Mouse (Mus musculus) forebrain, embryonic 10.5 days (tissue): Measurements from ENCODE around the gene Bcl11b. TPM values are rescaled to one million over a fixed set of nuclear protein-coding genes. Genes with fewer than 3 reads are reported as not detected.
A peak's percentile ranks its signal among the peaks of the same experiment; 100 is the strongest.

ENCODE experiments used
- DNase-seq: peaks from one replicate; pipeline ENCODE4 v3.0.0-alpha.2; 2017; ENCODE audit warnings: low spot score; ENCODE audit errors: extremely low spot score
- H3K27ac ChIP-seq: fragments of 300-500 bp; sonication (generic); 2 replicates; pipeline ENCODE4 v1.5.1; 2016; ENCODE audit warnings: mild to moderate bottlenecking
- H3K27me3 ChIP-seq: fragments of 300-500 bp; sonication (generic); 2 replicates; pipeline ENCODE4 v1.6.1; 2016; ENCODE audit warnings: mild to moderate bottlenecking; ENCODE audit not compliant: poor library complexity, severe bottlenecking
- H3K36me3 ChIP-seq: fragments of 300-500 bp; sonication (generic); replicated peaks from 2 replicates; pipeline ENCODE4 v1.6.1; 2016; ENCODE audit warnings: mild to moderate bottlenecking, moderate library complexity
- H3K4me1 ChIP-seq: fragments of 300-500 bp; sonication (generic); 2 replicates; pipeline ENCODE4 v1.6.1; 2016
- H3K4me3 ChIP-seq: fragments of 300-500 bp; sonication (generic); 2 replicates; pipeline ENCODE4 v1.5.1; 2016; ENCODE audit warnings: mild to moderate bottlenecking, moderate library complexity
- H3K9me3 ChIP-seq: fragments of 300-500 bp; sonication (generic); 2 replicates; pipeline ENCODE4 v1.6.1; 2016; ENCODE audit warnings: mild to moderate bottlenecking, moderate library complexity
- WGBS: fragments of 180-500 bp; shearing (Covaris S2); methylation state at CpG from one replicate; pipeline ENCODE4 v1.1.7; 2016; 5-methylcytosine and 5-hydroxymethylcytosine counted together
- polyA plus RNA-seq: library from polyadenylated mRNA; unstranded; fragments of >200 nt; fragmentation: Nextera tagmentation; extraction: Ambion mirVana; gene quantifications from 2 replicates; pipeline ENCODE4 v1.2.1, GENCODE M21; 2016

The Bcl11b gene
- polyA plus RNA-seq, 1 experiment from 2014 or later = 5.5 TPM

GRCm38 (mm10) chr12:107922180-107922579 lies 81.2 kb downstream of the Bcl11b start:
- DNase-seq = no peak
- peaks cover 10% of the 10 kb centered on the region; the same call in 1 of the 2 replicates for H3K9me3 ChIP-seq
- peaks cover 9% of the 10 kb centered on the region for H3K36me3 ChIP-seq
- H3K4me1 ChIP-seq = peaks cover 39% of the 10 kb centered on the region
- no peaks in the 10 kb centered on the region for H3K27me3 ChIP-seq
- no peak overlapping the region for H3K4me3 ChIP-seq
- WGBS = 96% methylated on average over 7 of the region's 7 CpGs
- no peak overlapping the region for H3K27ac ChIP-seq

DNA sequence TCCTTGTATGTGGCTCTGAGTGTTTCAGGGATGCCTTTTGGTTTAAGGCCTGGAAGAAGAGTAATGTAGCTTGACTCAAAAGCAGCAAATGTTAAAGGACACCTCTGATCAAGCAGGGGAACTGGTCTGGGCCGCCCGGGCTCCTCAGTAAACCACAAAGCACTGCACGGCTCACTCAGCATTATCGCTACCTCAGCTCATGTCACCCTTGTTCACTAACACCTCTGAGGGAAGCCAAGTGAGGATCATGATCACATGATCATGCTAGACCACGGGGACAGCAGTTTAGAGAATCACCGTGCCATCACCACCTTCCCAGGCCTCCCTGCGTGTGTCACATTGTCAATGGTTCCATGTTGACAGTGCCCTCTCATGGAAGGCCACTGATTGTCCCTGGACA lies 81.8 kb downstream of the Bcl11b start:
- WGBS = 94% methylated on average over 7 of the region's 7 CpGs
- Histone ChIP-seq H3K27ac (peak overlapping the region; percentile 4; the same call in 1 of the 2 replicates), H3K9me3 (peaks cover 17% of the 10 kb centered on the region)

DNA sequence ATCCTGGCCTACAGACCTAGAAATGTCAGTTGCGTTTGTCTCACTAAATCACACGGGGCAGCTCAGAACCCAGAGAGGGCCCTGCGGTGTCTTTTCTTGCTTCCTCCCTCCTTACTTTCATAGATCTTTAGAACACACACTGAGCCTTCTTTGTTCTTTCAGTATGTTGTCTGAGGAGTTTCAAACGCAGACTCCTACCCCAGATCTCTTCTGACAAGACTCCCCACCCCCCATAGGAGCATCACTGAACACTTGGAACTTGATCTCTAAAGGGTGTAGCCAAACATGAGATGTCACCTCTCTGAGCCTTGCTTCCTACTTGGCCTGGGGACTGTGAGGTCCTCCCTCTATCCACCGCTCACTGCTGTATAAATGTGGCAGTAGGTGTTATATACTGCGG lies 82.2 kb downstream of the Bcl11b start:
- Histone ChIP-seq H3K4me3 (no peak overlapping the region), H3K4me1 (peaks cover 39% of the 10 kb centered on the region), H3K9me3 (peaks cover 21% of the 10 kb centered on the region), H3K27ac (peak overlapping the region; percentile 4; the same call in 1 of the 2 replicates), H3K36me3 (peaks cover 20% of the 10 kb centered on the region), H3K27me3 (no peaks in the 10 kb centered on the region)
- no peak for DNase-seq
- 73% methylated on average over 6 of the region's 6 CpGs for WGBS

More for the DNA sequence above, 81.8 kb downstream of the Bcl11b start:
- Histone ChIP-seq H3K4me3 (no peak overlapping the region), H3K36me3 (peaks cover 16% of the 10 kb centered on the region), H3K27me3 (no peaks in the 10 kb centered on the region), H3K4me1 (peaks cover 39% of the 10 kb centered on the region)
- DNase-seq = no peak

- Histone ChIP-seq H3K27ac (peak overlapping the region; percentile 4; the same call in 1 of the 2 replicates), H3K4me3 (no peak overlapping the region)
- 87% methylated on average over 13 of the region's 13 CpGs for WGBS
These were observed 82.7 kb downstream of the Bcl11b start for GRCm38 (mm10) chr12:107920716-107921115.

DNA sequence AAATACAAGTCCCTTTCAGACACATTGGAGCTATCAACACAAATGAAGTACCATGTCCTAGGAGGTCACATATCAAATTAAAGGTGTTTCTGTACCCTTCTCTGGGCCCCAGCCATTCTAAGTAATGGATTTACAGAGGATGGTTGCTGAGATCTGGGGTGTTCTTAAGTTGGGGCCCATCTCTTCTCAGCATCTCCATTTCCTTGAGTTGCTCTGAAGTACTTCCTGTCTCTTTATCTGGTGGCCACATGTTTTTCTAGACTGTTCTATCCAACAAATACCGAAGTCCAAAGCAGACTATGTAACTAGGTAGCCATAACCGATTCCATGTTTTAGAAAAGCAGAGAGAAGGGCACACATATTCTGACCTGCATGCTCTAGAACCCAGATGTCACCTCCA lies 83.3 kb downstream of the Bcl11b start:
- peaks cover 30% of the 10 kb centered on the region for H3K36me3 ChIP-seq
- H3K4me1 ChIP-seq = peaks cover 36% of the 10 kb centered on the region
- H3K9me3 ChIP-seq = peaks cover 32% of the 10 kb centered on the region
- H3K27ac ChIP-seq = no peak overlapping the region
- DNase-seq = no peak
- H3K27me3 ChIP-seq = no peaks in the 10 kb centered on the region
- WGBS = 94% methylated on average over 2 of the region's 2 CpGs
- no peak overlapping the region for H3K4me3 ChIP-seq

More at GRCm38 (mm10) chr12:107920716-107921115, 82.7 kb downstream of the Bcl11b start:
- peaks cover 39% of the 10 kb centered on the region for H3K4me1 ChIP-seq
- DNase-seq = no peak
- peaks cover 25% of the 10 kb centered on the region for H3K9me3 ChIP-seq
- no peaks in the 10 kb centered on the region for H3K27me3 ChIP-seq
- peaks cover 24% of the 10 kb centered on the region for H3K36me3 ChIP-seq

GRCm38 (mm10) chr12:107918779-107919178 lies 84.6 kb downstream of the Bcl11b start:
- H3K36me3 ChIP-seq = peaks cover 43% of the 10 kb centered on the region
- no peak overlapping the region for H3K27ac ChIP-seq
- 94% methylated on average over 6 of the region's 6 CpGs for WGBS
- no peak overlapping the region for H3K4me3 ChIP-seq
- peaks cover 32% of the 10 kb centered on the region for H3K9me3 ChIP-seq
- peaks cover 23% of the 10 kb centered on the region for H3K4me1 ChIP-seq
- no peaks in the 10 kb centered on the region for H3K27me3 ChIP-seq
- no peak for DNase-seq

GRCm38 (mm10) chr12:107916008-107916407 lies 87.4 kb downstream of the Bcl11b start:
- no peak overlapping the region for H3K4me3 ChIP-seq
- WGBS = 96% methylated on average over 39 of the region's 39 CpGs
- peaks cover 43% of the 10 kb centered on the region for H3K36me3 ChIP-seq
- no peaks in the 10 kb centered on the region for H3K27me3 ChIP-seq
- H3K4me1 ChIP-seq = peaks cover 17% of the 10 kb centered on the region
- no peak overlapping the region for H3K27ac ChIP-seq
- peaks cover 32% of the 10 kb centered on the region for H3K9me3 ChIP-seq
- DNase-seq = no peak

- DNase-seq = no peak
- H3K36me3 ChIP-seq = peaks cover 43% of the 10 kb centered on the region
- H3K27ac ChIP-seq = no peak overlapping the region
- H3K27me3 ChIP-seq = no peaks in the 10 kb centered on the region
- peaks cover 32% of the 10 kb centered on the region for H3K9me3 ChIP-seq
- H3K4me3 ChIP-seq = no peak overlapping the region
- 97% methylated on average over 32 of the region's 32 CpGs for WGBS
- peaks cover 11% of the 10 kb centered on the region for H3K4me1 ChIP-seq
These were observed 88.0 kb downstream of the Bcl11b start for GRCm38 (mm10) chr12:107915396-107915795.

DNA sequence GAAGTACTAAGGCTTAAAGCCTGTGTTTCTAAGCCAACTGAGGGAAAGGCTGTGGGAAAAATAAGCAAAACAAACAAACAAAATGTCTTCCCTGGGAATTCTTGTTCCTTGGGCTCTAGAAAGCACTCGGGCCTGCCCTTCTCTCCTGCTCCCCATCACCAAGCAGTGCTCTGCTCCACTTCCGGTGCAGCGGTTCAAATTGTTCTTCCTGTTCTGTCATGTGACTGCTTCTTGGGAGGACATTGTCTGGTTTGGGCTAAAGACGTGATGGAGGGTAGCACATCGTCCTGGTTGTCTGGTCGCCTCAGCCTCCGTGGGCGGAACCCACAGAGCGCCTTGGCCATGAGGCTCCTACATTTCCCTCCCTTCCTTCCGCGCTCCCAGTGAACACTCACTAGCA lies 94.6 kb downstream of the Bcl11b start:
- no peaks in the 10 kb centered on the region for H3K27me3 ChIP-seq
- peaks cover under 1% of the 10 kb centered on the region; the same call in 1 of the 2 replicates for H3K36me3 ChIP-seq
- no peak overlapping the region for H3K4me3 ChIP-seq
- DNase-seq = no peak
- H3K4me1 ChIP-seq = peaks cover 14% of the 10 kb centered on the region
- WGBS = 92% methylated on average over 11 of the region's 11 CpGs
- H3K27ac ChIP-seq = 0 out of 2 replicates have a peak overlapping the region, but pooled peaks have one; percentile 25
- peaks cover 8% of the 10 kb centered on the region for H3K9me3 ChIP-seq

DNA sequence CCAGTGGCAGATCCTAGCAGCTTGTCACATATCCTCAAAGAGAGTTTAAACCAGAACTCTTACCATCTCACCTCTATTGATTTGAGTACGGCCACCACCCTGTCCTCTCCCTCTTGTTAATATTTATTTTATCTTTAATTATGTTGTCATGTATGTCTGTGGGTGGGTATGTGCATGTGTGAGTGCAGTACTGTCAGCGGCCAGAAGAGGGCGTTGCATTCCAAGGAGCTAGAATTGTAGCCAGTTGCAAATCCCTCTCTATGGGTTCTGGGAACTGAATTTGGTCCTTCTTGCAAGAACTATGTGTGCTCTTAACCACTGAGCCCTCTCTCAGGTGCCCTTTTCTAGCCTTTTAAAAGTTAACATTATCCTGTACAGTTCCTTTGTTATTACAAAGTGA lies 98.1 kb downstream of the Bcl11b start:
- Histone ChIP-seq H3K27ac (no peak overlapping the region), H3K9me3 (peaks cover 8% of the 10 kb centered on the region), H3K36me3 (no peaks in the 10 kb centered on the region), H3K4me1 (peaks cover 9% of the 10 kb centered on the region), H3K4me3 (no peak overlapping the region), H3K27me3 (no peaks in the 10 kb centered on the region)
- 93% methylated on average over 3 of the region's 3 CpGs for whole genome bisulfite sequencing
- DNase-seq = no peak

DNA sequence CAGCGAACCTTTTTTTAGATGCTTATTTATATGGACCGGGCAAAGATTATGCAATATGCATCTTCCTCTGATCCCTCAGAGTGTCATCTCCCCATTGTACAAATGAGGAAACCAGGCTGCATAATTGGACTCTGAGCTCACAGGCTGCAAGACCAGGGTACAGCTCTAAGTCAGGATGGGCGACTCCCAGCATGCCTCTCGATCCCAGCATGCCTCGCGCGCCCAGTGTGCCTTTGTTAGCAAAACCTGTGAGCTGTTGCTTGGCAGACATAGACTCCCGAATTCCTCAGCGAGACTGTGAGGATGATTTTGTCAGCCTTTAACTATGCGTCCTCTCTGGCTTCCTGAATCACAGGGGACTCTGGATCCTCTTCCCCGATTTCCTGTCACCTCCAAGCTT lies 98.9 kb downstream of the Bcl11b start:
- Histone ChIP-seq H3K4me1 (peaks cover 9% of the 10 kb centered on the region), H3K27me3 (no peaks in the 10 kb centered on the region), H3K27ac (no peak overlapping the region), H3K36me3 (no peaks in the 10 kb centered on the region), H3K4me3 (no peak overlapping the region), H3K9me3 (peaks cover 8% of the 10 kb centered on the region)
- DNase-seq = no peak
- WGBS = 85% methylated on average over 11 of the region's 11 CpGs

DNA sequence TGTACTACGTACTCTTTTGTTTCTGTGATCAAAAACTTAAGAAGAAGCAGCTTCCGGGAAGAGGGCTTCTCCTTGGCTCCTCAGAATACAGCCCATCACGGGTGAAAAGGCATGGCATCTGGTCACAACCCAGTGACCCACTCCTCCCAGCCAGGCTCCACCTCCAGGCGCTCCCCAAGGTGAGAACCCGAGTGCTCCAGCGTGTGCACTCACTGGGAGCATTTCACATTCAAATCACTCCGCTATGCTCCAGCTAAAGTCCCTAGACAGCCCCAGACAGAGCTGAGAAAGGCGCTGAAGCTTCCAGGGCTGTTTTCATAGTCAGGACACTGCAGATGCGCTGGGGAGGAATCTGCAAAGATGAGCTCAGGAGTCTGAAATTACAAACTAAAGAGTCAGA lies 99.5 kb downstream of the Bcl11b start:
- peaks cover 8% of the 10 kb centered on the region for H3K4me1 ChIP-seq
- H3K4me3 ChIP-seq = no peak overlapping the region
- 45% methylated on average over 9 of the region's 9 CpGs for WGBS

GRCm38 (mm10) chr12:107891449-107891848 lies 112.0 kb downstream of the Bcl11b start:
- H3K36me3 ChIP-seq = no peaks in the 10 kb centered on the region
- H3K27ac ChIP-seq = no peak overlapping the region
- H3K4me1 ChIP-seq = peaks cover 52% of the 10 kb centered on the region
- WGBS = 95% methylated on average over 3 of the region's 3 CpGs
- no peak overlapping the region for H3K4me3 ChIP-seq
- H3K9me3 ChIP-seq = no peaks in the 10 kb centered on the region
- peaks cover 10% of the 10 kb centered on the region for H3K27me3 ChIP-seq
- DNase-seq = no peak

More for the DNA sequence above, 99.5 kb downstream of the Bcl11b start:
- H3K27ac ChIP-seq = no peak overlapping the region
- H3K27me3 ChIP-seq = no peaks in the 10 kb centered on the region
- no peaks in the 10 kb centered on the region for H3K36me3 ChIP-seq
- peaks cover 8% of the 10 kb centered on the region for H3K9me3 ChIP-seq
- DNase-seq = no peak

DNA sequence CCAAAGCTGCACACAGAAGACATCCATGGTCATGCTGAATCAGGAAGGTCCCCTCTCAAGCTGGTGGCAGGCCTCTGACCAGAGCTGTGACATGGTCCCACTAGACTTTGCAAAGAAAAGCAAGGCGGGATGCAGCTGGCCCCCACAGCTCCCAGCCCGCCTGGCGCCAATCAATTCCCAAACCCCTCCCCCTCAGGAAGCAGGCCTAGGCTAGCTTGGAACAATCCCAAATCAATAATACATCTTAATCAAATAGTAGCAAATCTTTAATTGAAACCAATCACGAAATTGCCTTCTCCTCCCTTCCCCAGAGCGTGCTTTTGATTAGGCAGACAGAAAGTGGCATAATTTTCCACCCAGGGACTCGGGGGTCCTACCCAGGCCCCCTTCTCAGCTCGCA lies 113.1 kb downstream of the Bcl11b start:
- Histone ChIP-seq H3K27me3 (peaks cover 20% of the 10 kb centered on the region), H3K4me1 (peaks cover 50% of the 10 kb centered on the region), H3K36me3 (no peaks in the 10 kb centered on the region), H3K9me3 (no peaks in the 10 kb centered on the region), H3K4me3 (no peak overlapping the region), H3K27ac (peak overlapping the region; percentile 71)
- WGBS = 76% methylated on average over 7 of the region's 7 CpGs
- no peak for DNase-seq
